ENCODE assay signal across 15 mouse cellular contexts in the genomic region with DNA sequence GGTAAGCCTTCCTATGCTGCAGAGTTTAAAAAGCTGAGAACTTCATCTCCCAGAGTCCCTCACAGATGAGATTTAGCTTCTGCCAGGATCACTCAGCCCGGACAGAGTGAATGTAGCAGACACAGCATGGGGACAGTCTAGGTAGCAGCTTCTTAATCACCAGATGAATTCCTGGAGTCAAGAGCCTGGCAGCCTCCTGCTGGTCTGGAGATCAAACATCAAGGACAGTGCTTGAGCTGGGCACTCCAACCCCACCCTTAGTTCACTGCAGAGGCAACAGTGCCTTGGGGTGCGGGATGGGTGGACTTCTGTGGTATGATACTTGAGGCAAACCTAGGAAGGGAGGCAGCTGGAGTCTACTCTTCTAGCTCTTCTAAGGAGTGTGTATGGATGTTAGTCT. TPM values are rescaled to one million over a fixed set of nuclear protein-coding genes. Genes with fewer than 3 reads are reported as not detected.
"Had no signal": no experiment of that assay in that cellular context is flagged by ENCODE, and none has a peak within 500 bp of the region (broad histone marks: within the 10 kb centered on the region; RNA-seq: fewer than 3 reads in every experiment).

No protein-coding gene starts in this region.

- H3K4me1 ChIP-seq: liver, embryonic 13.5 days had no signal

- H3K9me3 ChIP-seq: liver, embryonic 13.5 days; megakaryocyte, embryonic 14.5 days; midbrain, embryonic 10.5 days had no signal

- H3K9ac ChIP-seq: liver, embryonic 13.5 days; lung, embryonic 14.5 days had no signal

- H3K27ac ChIP-seq: kidney, postnatal 0 days; left cerebral cortex, adult 2 months; liver, embryonic 13.5 days; macrophage; midbrain, embryonic 10.5 days had no signal

- DNase-seq: kidney, adult 2 months; kidney, postnatal 25 days; layer of hippocampus, postnatal 36 days; liver, embryonic 13.5 days; lung, embryonic 14.5 days; lung, postnatal 14 days; midbrain, embryonic 14.5 days; thymus, adult 18-20 months; thymus, postnatal 36 days had no signal

- H3K27me3 ChIP-seq: liver, embryonic 13.5 days; megakaryocyte, embryonic 14.5 days had no signal

- H3K4me3 ChIP-seq: left cerebral cortex, adult 2 months; liver, embryonic 13.5 days; megakaryocyte, embryonic 14.5 days; midbrain, embryonic 10.5 days had no signal

- H3K4me2 ChIP-seq: liver, embryonic 13.5 days; lung, embryonic 14.5 days had no signal

RNA-seq across cellular contexts. Expression of a gene that starts 20.0 kb away (rescaled TPM):
- total RNA-seq: liver, adult 2 months had no signal
- polyA plus RNA-seq: liver, adult 2 months; macrophage had no signal
